Mouse (Mus musculus) testis, adult 2 months (tissue): ENCODE data around the gene 4930558K02Rik. TPM values are rescaled to one million over a fixed set of nuclear protein-coding genes. Genes with fewer than 3 reads are reported as not detected.
A peak's percentile ranks its signal among the peaks of the same experiment; 100 is the strongest.

ENCODE experiments used
- H3K27ac ChIP-seq: fragments of 200-500 bp; 2 replicates; pipeline ENCODE4 v1.5.1; 2012; ENCODE audit warnings: low read depth, low read length; ENCODE audit not compliant: control insufficient read depth, insufficient read depth
- H3K27me3 ChIP-seq: fragments of 200-500 bp; 2 replicates; pipeline ENCODE4 v1.6.1; 2012; ENCODE audit warnings: mild to moderate bottlenecking, low read length, moderate library complexity; ENCODE audit not compliant: control insufficient read depth, insufficient read depth
- H3K36me3 ChIP-seq: fragments of 200-500 bp; 2 replicates; pipeline ENCODE4 v1.6.1; 2012; ENCODE audit warnings: mild to moderate bottlenecking, low read length; ENCODE audit not compliant: control insufficient read depth, insufficient read depth
- H3K4me1 ChIP-seq: fragments of 200-500 bp; 2 replicates; pipeline ENCODE4 v1.6.1; 2012; ENCODE audit warnings: low read length; ENCODE audit not compliant: control insufficient read depth, insufficient read depth
- H3K4me3 ChIP-seq: fragments of 200-500 bp; 2 replicates; pipeline ENCODE4 v1.5.1; 2012; ENCODE audit warnings: low read depth, mild to moderate bottlenecking, low read length, moderate library complexity, mixed read lengths; ENCODE audit not compliant: control insufficient read depth
- CTCF ChIP-seq: fragments of 200-500 bp; IDR thresholded peaks from 2 replicates; pipeline ENCODE4 v1.5.1; 2012; ENCODE audit warnings: low read depth, mild to moderate bottlenecking, inconsistent platforms, low read length, moderate library complexity; ENCODE audit not compliant: control insufficient read depth, insufficient read depth, insufficient replicate concordance
- POLR2A ChIP-seq: fragments of 200-500 bp; IDR thresholded peaks from 2 replicates; pipeline ENCODE4 v1.6.1; 2012; ENCODE audit warnings: low read depth, mild to moderate bottlenecking, inconsistent platforms, low read length, moderate library complexity; ENCODE audit not compliant: control insufficient read depth
- polyA plus RNA-seq: library from polyadenylated mRNA; depleted of rRNA; stranded (reverse); fragments of >200 nt; gene quantifications from 2 replicates; pipeline ENCODE4 v1.2.3, GENCODE M21; 2012

The 4930558K02Rik gene
- polyA plus RNA-seq, 1 experiment = 18.1 TPM

- no peak overlapping the region for H3K4me3 ChIP-seq
- no peak overlapping the region for H3K27ac ChIP-seq
- TF ChIP-seq CTCF (no peak), POLR2A (no peak)
- H3K4me1 ChIP-seq = no peaks in the 10 kb centered on the region; the same call in 1 of the 2 replicates
- H3K36me3 ChIP-seq = no peaks in the 10 kb centered on the region
- no peaks in the 10 kb centered on the region for H3K27me3 ChIP-seq
Measured at GRCm38 (mm10) chr1:161909074-161909473, 70.4 kb downstream of the 4930558K02Rik start.

DNA sequence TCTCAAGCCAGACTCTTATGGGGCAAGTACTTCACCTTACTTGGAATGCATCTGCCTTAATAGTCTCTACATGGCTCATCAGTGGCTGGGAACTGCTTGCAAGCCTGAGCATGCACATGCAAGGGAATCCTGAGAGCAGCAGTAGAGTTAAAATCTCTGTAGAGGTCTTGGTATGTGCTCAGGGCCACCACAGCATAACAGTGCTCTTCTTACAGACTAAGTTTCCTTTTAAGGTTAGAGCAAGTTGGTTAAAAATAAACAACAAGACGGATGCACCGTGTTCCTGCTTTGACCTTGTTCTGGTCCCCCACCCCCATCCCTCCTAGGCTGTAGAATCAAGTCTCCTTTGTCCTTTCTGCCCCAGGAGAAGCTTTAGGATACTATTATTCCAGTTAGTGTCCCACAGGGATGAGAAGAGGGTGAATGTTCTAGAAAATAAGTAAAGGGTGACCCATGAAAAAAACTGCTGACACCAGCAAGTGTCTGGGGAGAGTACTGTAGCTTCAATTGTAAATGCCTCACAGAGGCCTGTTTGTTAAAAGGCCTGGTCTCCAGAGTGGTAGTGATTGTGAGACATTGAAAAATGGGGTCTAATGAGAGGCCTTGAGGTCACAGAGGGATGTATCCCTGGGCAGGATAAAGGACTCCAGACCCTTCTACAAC lies 71.5 kb downstream of the 4930558K02Rik start:
- Histone ChIP-seq H3K27me3 (no peaks in the 10 kb centered on the region), H3K27ac (peak overlapping the region; percentile 78), H3K36me3 (no peaks in the 10 kb centered on the region), H3K4me3 (no peak overlapping the region), H3K4me1 (no peaks in the 10 kb centered on the region; the same call in 1 of the 2 replicates)
- TF ChIP-seq CTCF (no peak), POLR2A (no peak)

GRCm38 (mm10) chr1:161907111-161907510 lies 72.3 kb downstream of the 4930558K02Rik start:
- TF ChIP-seq CTCF (no peak), POLR2A (no peak)
- Histone ChIP-seq H3K4me1 (no peaks in the 10 kb centered on the region; the same call in 1 of the 2 replicates), H3K36me3 (no peaks in the 10 kb centered on the region)

GRCm38 (mm10) chr1:161902692-161903452 lies 76.6 kb downstream of the 4930558K02Rik start:
- H3K4me1 ChIP-seq = no peaks in the 10 kb centered on the region
- H3K36me3 ChIP-seq = no peaks in the 10 kb centered on the region
- no peaks in the 10 kb centered on the region for H3K27me3 ChIP-seq
- H3K27ac ChIP-seq = no peak overlapping the region
- H3K4me3 ChIP-seq = no peak overlapping the region
- TF ChIP-seq POLR2A (no peak), CTCF (no peak)

More at GRCm38 (mm10) chr1:161907111-161907510, 72.3 kb downstream of the 4930558K02Rik start:
- Histone ChIP-seq H3K4me3 (no peak overlapping the region), H3K27me3 (no peaks in the 10 kb centered on the region), H3K27ac (no peak overlapping the region; the same call in 1 of the 2 replicates)

DNA sequence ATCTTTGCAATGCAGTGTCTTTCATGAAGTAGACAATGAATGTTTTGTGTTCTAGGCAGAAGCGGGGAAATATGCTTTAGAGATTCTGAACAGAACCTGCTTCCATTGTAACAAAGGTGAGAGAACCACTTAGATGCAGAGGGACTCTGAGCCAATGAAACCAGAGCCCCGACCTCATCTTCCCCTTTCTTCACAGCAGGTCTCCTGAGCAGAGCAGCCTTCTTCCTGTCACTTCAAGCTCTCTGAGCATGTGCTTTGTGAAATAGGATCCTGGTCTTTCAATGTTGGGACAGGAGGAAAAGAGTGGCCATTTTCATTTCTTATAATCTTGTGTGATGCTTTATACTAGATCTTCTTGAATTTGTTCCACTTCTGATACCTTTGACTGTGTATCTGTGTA lies 79.3 kb downstream of the 4930558K02Rik start:
- TF ChIP-seq POLR2A (no peak), CTCF (no peak)
- H3K4me3 ChIP-seq = no peak overlapping the region
- no peak overlapping the region for H3K27ac ChIP-seq
- no peaks in the 10 kb centered on the region for H3K27me3 ChIP-seq
- H3K36me3 ChIP-seq = no peaks in the 10 kb centered on the region
- no peaks in the 10 kb centered on the region for H3K4me1 ChIP-seq

DNA sequence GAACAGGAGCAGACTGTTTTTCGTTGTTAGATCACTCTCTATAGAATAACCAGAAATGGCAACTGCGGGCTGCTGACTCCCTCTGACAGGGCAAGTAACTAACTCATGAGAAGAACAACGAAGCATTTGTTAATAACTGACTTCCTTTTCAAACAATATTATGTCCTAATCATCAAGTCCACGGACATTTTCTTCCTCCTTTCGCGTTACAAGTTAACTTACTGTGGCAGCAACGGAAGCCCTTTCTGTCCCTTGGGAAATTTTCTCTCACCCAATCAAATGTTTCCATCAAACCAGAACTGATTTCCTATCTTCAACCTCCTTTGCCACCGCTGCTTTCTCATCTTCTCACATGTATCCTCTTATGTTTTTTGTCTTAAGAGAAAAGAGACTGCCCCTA lies 82.2 kb downstream of the 4930558K02Rik start:
- H3K4me1 ChIP-seq = 0 out of 2 replicates have a peak, but pooled peaks cover 2% of the 10 kb centered on the region
- no peaks in the 10 kb centered on the region for H3K36me3 ChIP-seq
- TF ChIP-seq POLR2A = no peak
- TF ChIP-seq CTCF = no peak
- H3K4me3 ChIP-seq = peak overlapping the region; percentile 28; the same call in 1 of the 2 replicates
- no peak overlapping the region for H3K27ac ChIP-seq
- no peaks in the 10 kb centered on the region for H3K27me3 ChIP-seq

- Histone ChIP-seq H3K27me3 (no peaks in the 10 kb centered on the region), H3K4me3 (peak overlapping the region; percentile 83), H3K4me1 (0 out of 2 replicates have a peak, but pooled peaks cover 2% of the 10 kb centered on the region), H3K36me3 (no peaks in the 10 kb centered on the region), H3K27ac (peak overlapping the region; percentile 52)
- TF ChIP-seq CTCF (no peak), POLR2A (peak; percentile 71; the same call in 1 of the 2 replicates)
Measured at GRCm38 (mm10) chr1:161896130-161896529, 83.3 kb downstream of the 4930558K02Rik start.
